Mouse (Mus musculus) embryo, embryonic 11 days (tissue): ENCODE measurements at regions not wholly inside any gene's neighbourhood (a gene's known extent, or its start where the extent isn't known, plus 50 kb on each side); places are given as distances from the start of the nearest gene placed in this dataset.

Experiments used
- DNase-seq: peaks from one replicate; pipeline ENCODE4 v3.0.0-alpha.2; 2015

- no peak for DNase-seq
These were observed 57.8 kb upstream of the Chchd3 start for GRCm38 (mm10) chr6:33117877-33118276.

GRCm38 (mm10) chr6:33120581-33120980, 60.5 kb upstream of the Chchd3 start:
- no peak for DNase-seq

DNA sequence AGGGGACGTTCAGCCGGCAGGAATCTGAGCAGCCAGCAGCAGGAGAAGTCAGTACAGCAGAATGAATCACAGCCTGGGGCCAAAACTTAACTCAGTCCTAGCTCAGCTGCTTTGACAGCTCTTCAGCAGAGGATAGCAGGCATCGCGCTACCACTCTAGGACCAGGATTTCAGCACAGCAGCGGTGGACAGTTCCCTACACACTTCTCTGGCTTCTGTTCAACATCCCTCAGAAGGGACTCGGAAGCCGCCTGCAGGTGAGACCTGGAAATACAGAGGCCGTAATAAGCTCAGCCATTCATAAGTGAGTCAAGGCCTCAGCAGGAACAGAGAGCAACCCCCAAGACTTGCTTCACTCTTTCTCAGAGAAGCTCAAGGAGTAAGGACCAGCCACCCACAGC, 66.5 kb upstream of the Chchd3 start:
- peak; percentile 90 for DNase-seq

DNA sequence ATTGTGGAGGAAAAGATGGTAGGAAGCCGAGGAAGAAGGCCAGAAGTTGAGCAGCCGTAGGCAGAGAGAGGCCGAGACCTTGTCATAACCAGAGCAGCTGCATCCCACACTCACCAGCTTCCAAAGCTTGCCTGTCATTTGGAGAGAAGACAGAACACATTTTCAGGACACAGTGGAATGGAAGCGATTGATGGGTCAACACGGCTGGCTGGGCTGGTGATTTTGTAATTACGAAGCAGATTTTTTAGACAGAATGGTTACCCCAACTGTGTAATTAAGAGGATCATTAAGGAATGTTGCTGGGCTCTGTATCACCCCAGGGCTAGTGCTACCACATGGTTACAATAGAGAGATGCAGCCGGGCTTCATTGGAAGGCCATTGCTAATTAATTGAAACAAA, 76.8 kb upstream of the Chchd3 start:
- DNase-seq: no peak

- DNase-seq: peak; percentile 68
These were observed 77.8 kb upstream of the Chchd3 start for GRCm38 (mm10) chr6:33137823-33138222.

- DNase-seq: no peak
These were observed 82.4 kb upstream of the Exoc4 start for GRCm38 (mm10) chr6:33166479-33166878.

GRCm38 (mm10) chr6:33173606-33174005, 75.3 kb upstream of the Exoc4 start:
- peak; percentile 7 for DNase-seq

GRCm38 (mm10) chr6:33174616-33175015, 74.3 kb upstream of the Exoc4 start:
- DNase-seq: peak; percentile 15

DNA sequence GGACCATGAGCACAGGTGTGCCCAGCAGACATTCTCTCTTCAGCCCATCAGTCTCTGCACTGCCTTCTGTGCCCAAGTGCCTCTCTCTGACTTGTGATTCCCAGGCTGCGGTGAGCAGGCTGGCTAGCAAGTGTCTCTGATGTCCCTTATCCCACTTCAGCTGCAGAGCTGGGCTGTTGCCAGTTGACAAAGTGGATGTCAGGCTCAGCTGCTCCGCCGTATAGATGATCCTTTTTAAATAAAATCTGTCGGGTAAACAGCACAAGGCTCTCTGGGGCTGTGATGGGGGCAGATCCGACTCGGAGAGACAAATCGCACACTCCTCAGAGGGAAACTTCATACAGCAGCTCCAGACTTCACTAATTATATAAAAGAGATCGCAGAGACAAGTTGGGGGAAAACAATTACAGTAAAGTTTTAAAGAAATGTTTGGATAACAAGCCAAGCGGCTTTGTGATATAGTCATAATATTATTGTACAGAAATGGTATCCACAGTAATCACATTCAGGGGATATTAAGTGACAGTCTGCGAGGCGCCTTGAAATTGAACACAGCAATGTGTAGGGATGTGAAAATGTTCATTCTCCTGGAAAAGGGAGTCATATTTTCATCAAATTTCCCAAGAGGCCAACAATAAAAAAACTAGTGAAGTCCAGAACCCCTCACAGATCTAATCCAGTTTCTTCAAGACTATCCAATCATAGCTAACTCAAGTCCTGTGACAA, 59.2 kb upstream of the Exoc4 start:
- DNase-seq: no peak

DNA sequence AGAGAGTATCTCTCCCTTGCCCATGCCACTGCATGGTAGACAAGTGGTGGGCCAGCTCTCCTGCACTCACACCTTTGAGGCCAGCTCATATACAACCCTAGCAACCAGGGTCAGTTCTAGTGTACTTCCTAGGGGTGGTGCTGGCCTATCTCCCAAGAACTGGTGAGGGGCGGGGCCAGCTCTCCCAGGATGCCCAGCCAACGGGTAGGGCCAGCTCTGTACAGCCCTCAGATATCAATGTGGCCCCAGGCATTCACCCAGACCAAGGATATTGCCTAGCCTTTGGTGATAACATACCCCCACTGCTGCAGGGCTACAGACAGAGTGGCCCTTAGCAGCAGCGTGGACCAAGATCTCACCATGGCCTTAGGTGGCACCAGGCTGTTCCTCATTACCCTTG, 55.1 kb upstream of the Exoc4 start:
- no peak for DNase-seq
